Mouse (Mus musculus) embryonic facial prominence, embryonic 12.5 days (tissue): ENCODE data around the gene Pik3r5. TPM values are rescaled to one million over a fixed set of nuclear protein-coding genes. Genes with fewer than 3 reads are reported as not detected.

Experiments used
- ATAC-seq: fragments of 200-750 bp; cut with Nextera tagmentation; 2 replicates; pipeline ENCODE4 v1.8.0; 2017; ENCODE audit not compliant: insufficient number of reproducible peaks, insufficient read depth, low FRiP score, low TSS enrichment
- H3K27ac ChIP-seq: fragments of 300-500 bp; sonication (generic); 2 replicates; pipeline ENCODE4 v1.5.1; 2016; ENCODE audit warnings: mild to moderate bottlenecking
- H3K27me3 ChIP-seq: fragments of 300-500 bp; sonication (generic); 2 replicates; pipeline ENCODE4 v1.6.1; 2016; ENCODE audit warnings: mild to moderate bottlenecking, moderate library complexity
- H3K36me3 ChIP-seq: fragments of 300-500 bp; sonication (generic); 2 replicates; pipeline ENCODE4 v1.6.1; 2016; ENCODE audit warnings: mild to moderate bottlenecking
- H3K4me1 ChIP-seq: fragments of 300-500 bp; sonication (generic); 2 replicates; pipeline ENCODE4 v1.6.1; 2016
- H3K4me2 ChIP-seq: fragments of 300-500 bp; sonication (generic); replicated peaks from 2 replicates; pipeline ENCODE4 v1.6.1; 2016; ENCODE audit warnings: mild to moderate bottlenecking, moderate library complexity
- H3K4me3 ChIP-seq: fragments of 300-500 bp; sonication (generic); 2 replicates; pipeline ENCODE4 v1.5.1; 2016; ENCODE audit warnings: mild to moderate bottlenecking
- H3K9ac ChIP-seq: fragments of 300-500 bp; sonication (generic); 2 replicates; pipeline ENCODE4 v1.6.1; 2016; ENCODE audit warnings: mild to moderate bottlenecking, moderate library complexity
- H3K9me3 ChIP-seq: fragments of 300-500 bp; sonication (generic); 2 replicates; pipeline ENCODE4 v1.6.1; 2016; ENCODE audit warnings: mild to moderate bottlenecking, moderate library complexity
- whole genome bisulfite sequencing: fragments of 180-500 bp; shearing (Covaris S2); methylation state at CpG from one replicate; pipeline ENCODE4 v1.1.7; 2016; 5-methylcytosine and 5-hydroxymethylcytosine counted together
- polyA plus RNA-seq: library from polyadenylated mRNA; unstranded; fragments of >200 nt; fragmentation: Nextera tagmentation; extraction: Ambion mirVana; gene quantifications from 2 replicates; pipeline ENCODE4 v1.2.1, GENCODE M21; 2016

Pik3r5 gene
- polyA plus RNA-seq, 1 experiment from 2014 or later: 0.70 TPM

GRCm38 (mm10) chr11:68509194-68509593, 77.3 kb downstream of the Pik3r5 start:
- no peak overlapping the region for H3K4me3 ChIP-seq
- no peaks in the 10 kb centered on the region for H3K36me3 ChIP-seq
- H3K4me1 ChIP-seq: no peaks in the 10 kb centered on the region
- no peak overlapping the region for H3K4me2 ChIP-seq
- H3K27me3 ChIP-seq: no peaks in the 10 kb centered on the region
- H3K9me3 ChIP-seq: no peaks in the 10 kb centered on the region
- WGBS: 61% methylated on average over 2 of the region's 2 CpGs
- no peak for ATAC-seq
- H3K27ac ChIP-seq: no peak overlapping the region
- no peak overlapping the region for H3K9ac ChIP-seq

GRCm38 (mm10) chr11:68513969-68514368, 82.0 kb downstream of the Pik3r5 start:
- Histone ChIP-seq H3K4me2 (no peak overlapping the region), H3K9ac (no peak overlapping the region), H3K36me3 (no peaks in the 10 kb centered on the region), H3K27me3 (no peaks in the 10 kb centered on the region), H3K4me1 (no peaks in the 10 kb centered on the region), H3K9me3 (no peaks in the 10 kb centered on the region), H3K27ac (no peak overlapping the region), H3K4me3 (no peak overlapping the region)
- no peak for ATAC-seq
- WGBS: 41% methylated on average over 3 of the region's 3 CpGs

- Histone ChIP-seq H3K9me3 (0 out of 2 replicates have a peak, but pooled peaks cover 2% of the 10 kb centered on the region), H3K4me3 (no peak overlapping the region), H3K4me1 (no peaks in the 10 kb centered on the region), H3K9ac (no peak overlapping the region), H3K36me3 (no peaks in the 10 kb centered on the region), H3K27me3 (no peaks in the 10 kb centered on the region), H3K27ac (no peak overlapping the region), H3K4me2 (no peak overlapping the region)
- no peak for ATAC-seq
- WGBS: 87% methylated on average over 4 of the region's 4 CpGs
Observed at GRCm38 (mm10) chr11:68519362-68519761, 87.4 kb downstream of the Pik3r5 start.

GRCm38 (mm10) chr11:68519815-68520214, 87.9 kb downstream of the Pik3r5 start:
- no peak overlapping the region for H3K9ac ChIP-seq
- H3K4me3 ChIP-seq: no peak overlapping the region
- 0 out of 2 replicates have a peak, but pooled peaks cover 2% of the 10 kb centered on the region for H3K9me3 ChIP-seq
- H3K36me3 ChIP-seq: no peaks in the 10 kb centered on the region
- no peaks in the 10 kb centered on the region for H3K27me3 ChIP-seq
- no peak overlapping the region for H3K4me2 ChIP-seq
- 91% methylated on average over 5 of the region's 5 CpGs for WGBS
- no peak for ATAC-seq
- no peaks in the 10 kb centered on the region for H3K4me1 ChIP-seq
- H3K27ac ChIP-seq: no peak overlapping the region

- WGBS: 83% methylated on average over 2 of the region's 2 CpGs
- no peaks in the 10 kb centered on the region for H3K4me1 ChIP-seq
- H3K4me2 ChIP-seq: no peak overlapping the region
- no peak for ATAC-seq
- no peaks in the 10 kb centered on the region for H3K27me3 ChIP-seq
- no peak overlapping the region for H3K27ac ChIP-seq
- H3K9ac ChIP-seq: no peak overlapping the region
- no peaks in the 10 kb centered on the region for H3K36me3 ChIP-seq
- H3K4me3 ChIP-seq: no peak overlapping the region
- H3K9me3 ChIP-seq: 0 out of 2 replicates have a peak, but pooled peaks cover 2% of the 10 kb centered on the region
Observed at GRCm38 (mm10) chr11:68520439-68520838, 88.5 kb downstream of the Pik3r5 start.

- Histone ChIP-seq H3K36me3 (no peaks in the 10 kb centered on the region), H3K27ac (no peak overlapping the region), H3K9ac (no peak overlapping the region), H3K9me3 (0 out of 2 replicates have a peak, but pooled peaks cover 2% of the 10 kb centered on the region), H3K4me1 (no peaks in the 10 kb centered on the region), H3K4me2 (no peak overlapping the region), H3K4me3 (no peak overlapping the region), H3K27me3 (no peaks in the 10 kb centered on the region)
- WGBS: 86% methylated on average over 5 of the region's 5 CpGs
- no peak for ATAC-seq
Observed at GRCm38 (mm10) chr11:68521352-68521751, 89.4 kb downstream of the Pik3r5 start.

GRCm38 (mm10) chr11:68526441-68526840, 94.5 kb downstream of the Pik3r5 start:
- Histone ChIP-seq H3K9ac (no peak overlapping the region), H3K36me3 (no peaks in the 10 kb centered on the region), H3K4me3 (no peak overlapping the region), H3K4me1 (no peaks in the 10 kb centered on the region), H3K9me3 (no peaks in the 10 kb centered on the region), H3K27ac (no peak overlapping the region), H3K4me2 (no peak overlapping the region), H3K27me3 (peaks cover 2% of the 10 kb centered on the region; the same call in 1 of the 2 replicates)
- no peak for ATAC-seq
- WGBS: 74% methylated on average over 4 of the region's 4 CpGs

- no peaks in the 10 kb centered on the region for H3K9me3 ChIP-seq
- ATAC-seq: no peak
- no peak overlapping the region for H3K9ac ChIP-seq
- no peak overlapping the region for H3K4me2 ChIP-seq
- no peaks in the 10 kb centered on the region for H3K36me3 ChIP-seq
- no peak overlapping the region for H3K4me3 ChIP-seq
- no peak overlapping the region for H3K27ac ChIP-seq
- no peaks in the 10 kb centered on the region for H3K4me1 ChIP-seq
- H3K27me3 ChIP-seq: peaks cover 8% of the 10 kb centered on the region
- WGBS: 25% methylated on average over 16 of the region's 16 CpGs
Observed at GRCm38 (mm10) chr11:68531066-68531806, 99.3 kb downstream of the Pik3r5 start.

- Histone ChIP-seq H3K9ac (no peak overlapping the region), H3K4me1 (no peaks in the 10 kb centered on the region), H3K27me3 (peaks cover 8% of the 10 kb centered on the region), H3K27ac (no peak overlapping the region), H3K4me3 (no peak overlapping the region), H3K36me3 (no peaks in the 10 kb centered on the region), H3K4me2 (no peak overlapping the region), H3K9me3 (no peaks in the 10 kb centered on the region)
- ATAC-seq: no peak
- WGBS: 74% methylated on average over 11 of the region's 11 CpGs
Observed at GRCm38 (mm10) chr11:68531941-68532535, 100.1 kb downstream of the Pik3r5 start.

GRCm38 (mm10) chr11:68532773-68533172, 100.9 kb downstream of the Pik3r5 start:
- H3K9ac ChIP-seq: no peak overlapping the region
- no peak overlapping the region for H3K4me2 ChIP-seq
- H3K4me3 ChIP-seq: no peak overlapping the region
- no peak overlapping the region for H3K27ac ChIP-seq
- H3K36me3 ChIP-seq: no peaks in the 10 kb centered on the region
- H3K4me1 ChIP-seq: no peaks in the 10 kb centered on the region
- no peaks in the 10 kb centered on the region for H3K9me3 ChIP-seq
- no peak for ATAC-seq
- H3K27me3 ChIP-seq: peaks cover 8% of the 10 kb centered on the region
- WGBS: 70% methylated on average over 5 of the region's 5 CpGs

GRCm38 (mm10) chr11:68533971-68534475, 102.1 kb downstream of the Pik3r5 start:
- no peak overlapping the region for H3K4me2 ChIP-seq
- no peaks in the 10 kb centered on the region for H3K36me3 ChIP-seq
- H3K4me1 ChIP-seq: no peaks in the 10 kb centered on the region
- 86% methylated on average over 6 of the region's 6 CpGs for WGBS
- H3K9ac ChIP-seq: no peak overlapping the region
- no peak overlapping the region for H3K27ac ChIP-seq
- H3K27me3 ChIP-seq: peaks cover 8% of the 10 kb centered on the region
- no peak overlapping the region for H3K4me3 ChIP-seq
- ATAC-seq: no peak
- H3K9me3 ChIP-seq: no peaks in the 10 kb centered on the region

- no peak overlapping the region for H3K9ac ChIP-seq
- no peak overlapping the region for H3K4me3 ChIP-seq
- H3K36me3 ChIP-seq: no peaks in the 10 kb centered on the region
- H3K4me2 ChIP-seq: no peak overlapping the region
- no peaks in the 10 kb centered on the region for H3K9me3 ChIP-seq
- no peak overlapping the region for H3K27ac ChIP-seq
- no peak for ATAC-seq
- H3K27me3 ChIP-seq: peaks cover 6% of the 10 kb centered on the region
- H3K4me1 ChIP-seq: no peaks in the 10 kb centered on the region
- WGBS: 72% methylated on average over 4 of the region's 4 CpGs
Observed at GRCm38 (mm10) chr11:68536026-68536425, 104.1 kb downstream of the Pik3r5 start.
